Mouse (Mus musculus) left cerebral cortex, postnatal 14 days (tissue): Measurements from ENCODE around the gene Pgpep1l. TPM values are rescaled to one million over a fixed set of nuclear protein-coding genes. Genes with fewer than 3 reads are reported as not detected.

Experiments used
- total RNA-seq, 2 experiments: library from RNA; stranded (reverse); gene quantifications; 2 replicates each; pipeline ENCODE4 v1.2.3; 2021

Pgpep1l gene
- total RNA-seq, 2 experiments from 2014 or later = 0.44 TPM; not detected in 1

Other genes starting within 250 kb of the Pgpep1l start
- 1 to 10 TPM in 1 of 2 experiments, under 1 TPM in 1; 0.42 to 1.1 TPM for gene Fam169b, start 9.6 kb upstream of the Pgpep1l start, total RNA-seq